Mouse (Mus musculus) splenic B cell, adult 2 months (primary cell): ENCODE data around the gene Aes.

ENCODE experiments used
- DNase-seq: peaks from one replicate; pipeline ENCODE4 v3.0.0-alpha.2; 2011; ENCODE audit warnings: low read depth, low spot score
- H3K27me3 ChIP-seq: 2 replicates; pipeline ENCODE4 v1.6.1; 2012; ENCODE audit warnings: mild to moderate bottlenecking, low read length, moderate library complexity, mixed read lengths; ENCODE audit not compliant: control insufficient read depth, poor library complexity, insufficient read depth, severe bottlenecking
- H3K36me3 ChIP-seq: 2 replicates; pipeline ENCODE4 v1.6.1; 2012; ENCODE audit warnings: mild to moderate bottlenecking, low read length, moderate library complexity, mixed read lengths; ENCODE audit not compliant: control insufficient read depth, poor library complexity, insufficient read depth, severe bottlenecking

The Aes gene

DNA sequence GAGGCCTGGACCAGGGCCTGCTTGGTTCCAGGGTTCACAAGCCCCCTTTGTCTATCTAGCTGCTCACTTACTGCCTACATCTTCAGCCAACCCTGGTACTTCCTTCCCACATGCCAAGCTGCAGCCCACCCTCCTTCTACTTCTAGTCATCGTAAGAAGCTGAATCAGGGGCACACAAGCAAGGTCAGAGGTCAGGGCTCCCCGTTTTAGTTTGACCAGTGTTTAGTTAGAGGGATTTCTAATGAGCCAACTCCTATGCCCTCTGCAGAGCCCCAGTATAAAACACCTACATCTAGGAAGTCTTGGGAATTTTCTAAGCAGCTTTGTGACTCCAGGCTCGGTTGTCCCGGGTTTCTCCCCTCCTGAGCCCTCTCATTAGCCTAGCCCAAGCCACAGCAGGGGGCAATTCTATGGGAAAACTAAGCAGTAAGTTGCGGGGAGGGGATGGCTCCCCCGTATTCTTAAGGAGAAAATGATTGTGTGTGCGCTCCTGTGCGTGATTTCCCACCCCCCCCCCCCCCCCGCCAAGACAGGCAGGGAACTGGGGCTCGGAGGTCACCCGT is 11.0 kb downstream of the Aes start:
- H3K36me3 ChIP-seq, result peaks cover 8% of the 10 kb centered on the region
- no peak for DNase-seq
- H3K27me3 ChIP-seq, result no peaks in the 10 kb centered on the region

DNA sequence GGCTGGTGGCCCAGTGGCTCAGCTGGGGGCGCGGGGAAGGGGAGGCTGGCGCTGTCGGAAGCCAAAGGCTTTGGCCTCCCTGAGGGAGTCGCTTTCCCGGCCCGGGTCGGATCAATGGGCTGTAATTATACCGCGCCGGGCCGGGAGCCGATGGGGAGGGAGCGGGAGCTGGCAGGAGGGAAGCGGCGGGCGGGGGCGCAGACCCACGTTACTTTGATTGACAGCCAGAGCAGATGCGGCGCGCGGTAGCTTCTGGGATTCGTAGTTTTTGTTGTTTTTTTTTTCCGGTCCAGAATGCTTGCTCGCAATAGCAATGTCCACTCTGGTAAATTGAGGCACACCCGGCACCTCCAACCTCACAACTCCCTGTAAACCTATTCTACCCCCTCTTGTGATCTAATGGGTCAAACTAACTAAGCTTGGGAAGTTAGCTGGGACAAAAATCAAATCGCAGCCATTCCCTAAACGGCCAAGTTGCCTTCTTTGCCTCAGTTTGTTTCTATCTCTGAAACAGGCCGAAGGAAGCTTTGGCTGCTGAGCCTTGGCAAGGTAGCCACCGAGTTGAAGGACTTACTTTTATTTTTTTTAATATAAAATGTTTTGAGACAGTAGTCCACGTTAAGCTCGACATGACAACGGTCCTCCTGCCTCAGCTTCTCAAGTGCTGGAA is 11.7 kb downstream of the Aes start:
- Histone ChIP-seq H3K36me3 (peaks cover 3% of the 10 kb centered on the region), H3K27me3 (no peaks in the 10 kb centered on the region)
- peak; percentile 87 for DNase-seq

DNA sequence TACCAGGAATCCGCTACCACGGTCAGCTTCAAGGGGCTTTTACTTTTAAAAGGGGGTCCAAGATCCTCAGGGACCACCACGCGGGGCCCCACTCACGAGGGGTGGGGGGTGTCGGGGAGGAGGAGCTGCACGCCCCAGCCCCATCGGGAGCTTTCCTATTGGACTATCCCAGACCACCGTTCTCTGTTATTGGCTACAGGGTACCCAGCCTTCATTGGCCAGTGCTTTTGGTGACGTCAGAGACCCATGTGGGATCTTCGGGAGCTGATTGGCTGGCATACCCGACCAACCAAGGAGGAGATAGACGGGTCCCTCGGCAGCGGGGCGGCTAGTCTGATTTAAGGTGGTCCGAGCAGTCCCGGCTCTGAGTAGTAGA is 12.2 kb downstream of the Aes start:
- DNase-seq, result peak; percentile 97
- Histone ChIP-seq H3K27me3 (no peaks in the 10 kb centered on the region), H3K36me3 (no peaks in the 10 kb centered on the region; the same call in 1 of the 2 replicates)

DNA sequence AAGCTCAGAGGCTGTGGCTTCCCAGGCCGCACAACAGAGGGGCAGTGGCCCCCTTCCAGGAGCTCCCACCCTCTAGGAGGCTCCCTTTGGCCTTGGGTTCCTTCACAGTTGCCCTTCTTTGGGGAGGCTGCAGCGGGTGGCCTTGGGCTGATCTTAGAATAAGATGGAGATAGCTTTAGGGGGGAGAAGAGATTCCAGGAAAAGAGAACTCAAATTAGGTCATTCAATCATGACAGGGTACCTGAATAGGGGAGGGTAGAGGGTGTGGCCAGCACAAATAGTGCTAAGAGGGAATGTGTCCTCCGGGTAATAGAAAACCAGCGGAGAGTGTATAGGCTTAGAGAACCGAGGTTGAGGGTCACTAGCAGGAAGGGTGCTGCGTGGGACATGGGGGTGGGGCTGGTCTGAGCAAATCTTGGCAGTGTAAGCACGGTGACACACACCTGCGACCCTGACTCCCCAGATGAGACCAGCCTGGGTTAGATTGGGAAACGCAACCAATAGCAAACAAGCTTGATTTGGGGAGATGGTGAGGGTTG is 12.9 kb downstream of the Aes start:
- DNase-seq, result no peak
- no peaks in the 10 kb centered on the region for H3K27me3 ChIP-seq
- no peaks in the 10 kb centered on the region for H3K36me3 ChIP-seq

DNA sequence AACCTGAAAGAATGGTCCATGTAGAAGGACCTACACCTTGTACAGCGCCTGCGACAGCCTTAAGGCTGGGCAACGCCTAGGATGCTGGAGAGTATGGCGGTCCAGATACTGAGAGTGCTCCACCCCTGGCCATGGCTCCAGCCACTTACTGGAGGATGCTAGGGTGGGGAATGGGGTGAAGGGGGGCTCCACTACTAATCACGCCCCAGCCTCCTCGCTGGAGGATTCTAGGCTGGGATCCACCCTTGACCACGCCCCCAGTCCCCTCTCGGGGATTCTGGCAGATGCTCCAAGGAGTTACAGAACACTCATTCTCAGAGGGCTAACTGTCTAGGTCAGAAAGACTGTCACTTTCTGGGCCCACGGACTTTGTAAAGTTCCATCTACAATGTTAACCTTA is 13.7 kb downstream of the Aes start:
- Histone ChIP-seq H3K27me3 (no peaks in the 10 kb centered on the region), H3K36me3 (no peaks in the 10 kb centered on the region)
- no peak for DNase-seq

DNA sequence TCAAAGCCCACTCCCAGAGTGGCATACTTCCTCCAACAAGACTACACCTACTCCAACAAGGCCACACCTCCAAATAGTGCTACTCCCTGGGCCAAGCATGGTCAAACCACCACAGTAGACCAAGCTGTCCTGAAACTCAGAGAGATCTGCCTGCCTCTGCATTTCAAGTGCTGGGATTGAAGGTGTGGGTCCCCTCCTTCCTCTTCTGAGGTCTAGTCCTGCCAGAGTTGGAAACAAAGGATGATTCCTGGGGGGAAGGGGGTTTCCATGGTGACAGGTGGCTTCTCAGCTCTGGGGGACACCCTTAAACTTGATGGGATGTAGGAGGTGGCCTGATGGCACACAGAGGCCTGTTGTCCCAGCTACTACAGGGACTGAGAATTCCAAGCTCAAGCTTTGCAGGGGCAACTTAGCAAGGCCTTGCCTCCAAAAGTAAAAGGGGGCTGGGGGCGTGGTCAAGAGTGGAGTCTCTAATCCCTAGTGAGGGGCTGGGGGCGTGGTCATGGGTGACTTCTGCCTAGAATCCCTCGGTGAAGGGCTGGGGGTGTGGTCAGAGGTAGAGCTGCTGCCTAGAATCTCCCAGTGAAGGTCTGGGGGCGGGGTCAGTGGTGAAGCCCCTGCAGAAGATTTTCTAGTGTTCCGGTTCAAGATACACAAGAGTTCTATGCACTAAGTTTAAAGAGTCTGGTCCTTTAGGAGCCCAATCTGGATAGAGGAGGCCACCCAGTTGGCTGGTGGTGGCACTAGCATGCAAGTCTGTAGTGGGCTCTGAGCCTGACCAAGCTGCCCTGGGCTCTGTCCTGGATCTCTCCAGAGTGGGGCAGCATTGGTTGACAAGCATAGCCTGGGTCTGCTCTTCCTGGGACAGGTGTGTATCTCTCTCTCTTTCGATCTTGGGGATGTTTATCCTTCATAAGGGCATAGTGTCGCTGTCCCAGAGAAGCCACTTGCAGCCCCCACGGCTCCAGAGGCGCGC is 15.1 kb downstream of the Aes start, which contains the start of gene Tle2:
Tle2 (plus strand) TSS at position 481 of the 976 bp plus-strand sequence.
- no peak for DNase-seq

DNA sequence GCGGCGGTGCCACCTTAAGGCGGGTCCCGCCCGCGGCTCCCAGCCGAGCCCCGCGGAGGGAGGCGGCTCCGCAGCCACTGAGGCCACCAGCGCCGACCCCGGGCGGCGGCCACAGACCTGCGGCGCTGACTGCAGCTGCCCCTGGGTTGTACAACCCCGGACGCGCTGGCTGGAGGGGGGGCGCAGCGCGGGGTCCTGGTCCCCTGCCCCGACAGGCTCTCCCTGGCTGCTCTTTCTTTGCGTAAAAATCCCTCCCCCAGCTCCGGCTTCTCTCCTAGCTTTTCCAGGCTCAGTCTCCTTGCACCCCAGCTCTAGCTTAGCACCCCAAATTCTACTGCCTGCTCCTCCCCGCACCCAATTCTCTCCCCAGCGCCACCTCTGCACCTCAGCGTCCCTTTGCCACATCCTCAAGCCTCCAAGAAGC is 15.9 kb downstream of the Aes start:
- Histone ChIP-seq H3K27me3 (no peaks in the 10 kb centered on the region), H3K36me3 (no peaks in the 10 kb centered on the region)
- no peak for DNase-seq

More for the DNA sequence above, 15.1 kb downstream of the Aes start, which contains the start of gene Tle2:
- Histone ChIP-seq H3K27me3 (no peaks in the 10 kb centered on the region), H3K36me3 (no peaks in the 10 kb centered on the region)

DNA sequence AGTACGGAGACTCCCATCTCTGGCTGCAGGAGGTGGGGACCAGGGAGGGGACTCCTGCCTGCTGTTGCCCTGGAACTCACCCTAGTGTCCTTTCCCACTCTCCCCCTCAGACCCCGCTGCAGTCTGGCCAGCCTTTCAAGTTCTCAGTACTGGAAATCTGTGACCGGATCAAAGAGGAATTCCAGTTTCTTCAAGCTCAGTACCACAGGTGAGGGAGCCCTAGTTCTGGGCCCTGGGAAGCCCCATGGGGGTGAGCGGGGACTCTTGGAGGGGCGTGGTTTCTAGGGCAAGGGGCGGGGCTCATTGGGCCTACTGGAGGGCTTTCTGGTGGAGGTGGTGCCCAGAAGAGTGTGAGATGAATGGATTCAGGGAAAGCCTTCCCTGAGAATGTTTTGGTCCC is 16.4 kb downstream of the Aes start:
- peak; percentile 49 for DNase-seq
- H3K36me3 ChIP-seq, result no peaks in the 10 kb centered on the region
- H3K27me3 ChIP-seq, result no peaks in the 10 kb centered on the region

DNA sequence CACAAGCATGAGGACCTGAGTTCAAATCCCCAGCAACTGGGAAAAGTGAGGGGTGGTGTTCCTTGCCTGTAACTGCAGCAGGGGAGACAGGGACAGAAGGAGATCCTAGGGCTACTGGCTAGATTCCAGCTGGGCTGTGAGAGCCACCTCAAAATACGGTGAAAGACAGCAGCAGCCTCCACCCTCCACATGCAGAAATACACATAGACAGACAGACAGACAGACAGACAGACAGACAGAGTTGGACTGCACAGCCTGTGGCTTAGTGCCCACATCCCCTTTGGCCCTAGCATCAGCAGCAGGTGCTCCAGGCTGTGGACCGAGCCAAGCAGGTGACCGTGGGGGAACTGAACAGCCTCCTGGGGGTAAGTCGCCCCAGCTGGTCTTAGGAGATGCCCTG is 20.7 kb downstream of the Aes start:
- peak; percentile 47 for DNase-seq
- no peaks in the 10 kb centered on the region for H3K36me3 ChIP-seq
- no peaks in the 10 kb centered on the region for H3K27me3 ChIP-seq

DNA sequence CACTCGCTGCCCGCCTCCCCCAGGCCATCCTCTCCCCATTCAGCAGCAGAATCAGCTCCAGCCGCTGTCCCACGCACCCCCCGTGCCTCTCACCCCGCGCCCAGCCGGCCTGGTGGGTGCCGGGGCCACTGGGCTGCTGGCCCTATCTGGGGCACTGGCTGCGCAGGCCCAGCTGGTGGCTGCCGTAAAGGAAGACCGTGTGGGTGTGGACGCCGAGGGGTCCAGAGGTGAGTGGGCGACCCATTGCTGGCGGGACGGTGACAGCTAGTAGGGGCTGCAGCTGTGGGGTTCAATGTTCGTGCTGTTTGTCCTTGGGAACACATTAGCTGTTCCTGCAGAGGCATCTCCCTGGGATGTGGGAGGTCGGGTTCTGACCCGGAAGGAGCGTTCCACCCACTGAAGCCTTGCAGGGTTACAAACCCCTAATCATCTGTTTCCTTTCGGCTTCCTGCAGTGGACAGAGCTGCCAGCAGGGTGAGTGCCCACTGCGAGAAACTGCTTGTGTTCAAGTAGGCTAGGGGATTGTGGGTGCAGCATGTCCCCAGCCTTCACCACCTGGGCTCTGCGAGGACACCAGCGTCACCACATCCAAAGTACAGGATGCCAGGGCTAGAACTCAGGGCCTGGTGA is 21.3 kb downstream of the Aes start:
- DNase-seq, result peak; percentile 59
- Histone ChIP-seq H3K36me3 (no peaks in the 10 kb centered on the region), H3K27me3 (no peaks in the 10 kb centered on the region)

DNA sequence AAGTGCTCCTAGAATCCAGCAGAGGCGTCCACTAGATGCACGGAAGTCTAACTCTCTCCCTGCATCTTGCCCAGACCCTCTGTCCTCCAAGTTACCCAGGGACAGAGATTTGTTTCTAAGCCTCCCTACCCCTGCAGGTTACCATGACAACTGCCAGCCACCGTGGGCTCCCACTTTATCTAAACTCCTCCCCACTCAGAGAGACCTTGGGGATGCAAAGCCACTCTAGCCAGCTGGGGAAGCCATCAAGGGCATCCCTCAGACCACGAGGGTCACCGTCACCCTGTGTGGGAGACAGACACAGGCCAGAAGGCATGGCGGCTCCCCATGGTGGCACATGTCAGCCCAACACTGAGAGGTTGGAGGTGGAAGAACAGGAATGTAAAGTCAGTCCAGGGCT is 24.1 kb downstream of the Aes start:
- no peak for DNase-seq
- Histone ChIP-seq H3K36me3 (no peaks in the 10 kb centered on the region), H3K27me3 (no peaks in the 10 kb centered on the region)

DNA sequence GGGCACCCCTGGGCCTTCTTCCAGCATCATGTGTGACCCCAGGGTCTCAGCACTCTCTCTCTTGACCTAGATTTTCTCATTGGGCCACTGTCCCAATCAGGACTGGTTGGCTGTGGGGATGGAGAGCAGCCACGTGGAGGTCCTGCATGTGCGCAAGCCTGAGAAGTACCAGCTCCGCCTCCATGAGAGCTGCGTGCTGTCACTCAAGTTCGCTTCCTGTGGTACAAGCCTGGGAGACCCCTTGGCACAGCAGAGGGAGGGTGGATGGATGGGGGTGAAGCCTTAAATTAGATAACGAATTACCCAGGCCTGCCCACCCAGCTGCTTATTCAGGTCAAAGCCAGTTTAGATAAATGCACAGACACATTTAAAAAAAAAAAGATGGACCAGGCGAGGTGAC is 29.5 kb downstream of the Aes start:
- DNase-seq, result no peak
- H3K36me3 ChIP-seq, result no peaks in the 10 kb centered on the region
- H3K27me3 ChIP-seq, result no peaks in the 10 kb centered on the region

DNA sequence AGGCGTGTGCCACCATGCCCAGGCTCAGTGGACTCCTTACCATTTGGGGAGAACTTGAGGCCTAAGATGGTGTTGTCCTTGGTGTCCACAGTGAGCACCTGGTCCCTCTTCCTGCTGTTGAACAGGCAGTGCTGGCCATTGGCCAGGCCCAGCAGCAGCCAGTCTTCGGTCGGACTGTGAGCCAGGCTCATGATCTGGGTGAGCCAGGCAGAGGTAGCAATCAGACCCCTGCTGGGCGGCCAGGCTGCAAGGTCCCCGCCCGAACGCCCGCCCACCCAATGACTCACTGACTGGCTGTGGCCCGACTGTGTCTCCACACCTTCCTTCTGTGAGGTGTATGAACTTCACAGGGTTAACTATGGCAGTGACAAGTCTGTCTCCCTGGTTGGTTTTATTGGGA is 32.6 kb downstream of the Aes start:
- no peak for DNase-seq
- Histone ChIP-seq H3K36me3 (no peaks in the 10 kb centered on the region), H3K27me3 (no peaks in the 10 kb centered on the region)

DNA sequence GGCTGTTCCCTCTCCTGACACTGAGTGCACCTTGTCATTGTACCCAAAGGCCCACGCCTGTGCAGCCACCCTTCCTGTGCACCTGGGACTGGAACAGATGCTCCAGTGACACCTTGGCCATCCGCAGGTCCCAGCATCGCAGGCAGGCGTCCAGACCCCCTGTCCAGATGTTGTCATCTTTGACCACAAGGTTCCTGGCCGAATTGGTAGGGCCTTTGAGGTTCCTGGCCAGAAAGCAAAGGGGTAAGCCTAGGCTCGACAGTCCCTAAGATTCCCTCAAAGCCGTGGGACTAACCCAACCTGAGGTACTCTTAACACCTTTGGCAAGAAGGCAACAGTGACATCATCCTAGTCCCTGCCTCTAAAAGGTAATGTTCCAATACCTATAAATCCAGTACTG is 33.3 kb downstream of the Aes start:
- Histone ChIP-seq H3K27me3 (no peaks in the 10 kb centered on the region), H3K36me3 (no peaks in the 10 kb centered on the region)
- DNase-seq, result no peak
